Mouse (Mus musculus) kidney, adult 2 months (tissue): ENCODE measurements around the gene Tubgcp6. TPM values are rescaled to one million over a fixed set of nuclear protein-coding genes. Genes with fewer than 3 reads are reported as not detected.

Experiments used
- DNase-seq: peaks from one replicate; pipeline ENCODE4 v3.0.0; 2021
- H3K27ac ChIP-seq: fragments of 200-500 bp; 2 replicates; pipeline ENCODE4 v1.5.1; 2012; ENCODE audit warnings: low read depth, low read length, control low read depth, inconsistent platforms; ENCODE audit not compliant: insufficient read depth
- H3K27me3 ChIP-seq: fragments of 200-500 bp; replicated peaks from 2 replicates; pipeline ENCODE4 v1.6.1; 2012; ENCODE audit warnings: mild to moderate bottlenecking, moderate library complexity, low read length, inconsistent platforms; ENCODE audit not compliant: control insufficient read depth, insufficient read depth
- H3K36me3 ChIP-seq: fragments of 200-500 bp; 2 replicates; pipeline ENCODE4 v1.6.1; 2012; ENCODE audit warnings: mild to moderate bottlenecking, moderate library complexity, low read length, inconsistent platforms; ENCODE audit not compliant: control insufficient read depth, insufficient read depth
- H3K4me1 ChIP-seq: fragments of 200-500 bp; 2 replicates; pipeline ENCODE4 v1.6.1; 2011; ENCODE audit warnings: low read length; ENCODE audit not compliant: control insufficient read depth, insufficient read depth
- H3K4me3 ChIP-seq: fragments of 200-500 bp; 2 replicates; pipeline ENCODE4 v1.5.1; 2011; ENCODE audit warnings: mild to moderate bottlenecking, low read depth, low read length, control low read depth; ENCODE audit not compliant: insufficient read depth
- CTCF ChIP-seq: fragments of 200-500 bp; conservative IDR thresholded peaks from 2 replicates; pipeline ENCODE4 v1.5.1; 2011; ENCODE audit warnings: low read depth, mild to moderate bottlenecking, control low read depth, low read length, moderate library complexity, mixed read lengths; ENCODE audit not compliant: insufficient read depth, insufficient read length
- POLR2A ChIP-seq: fragments of 200-500 bp; IDR thresholded peaks from one replicate; pipeline ENCODE4 v1.6.1; 2011; ENCODE audit warnings: low read depth, low read length, control low read depth
- whole genome bisulfite sequencing: fragments of 180-500 bp; shearing (Covaris S2); methylation state at CpG from one replicate; pipeline ENCODE4 v1.1.7; 2018; 5-methylcytosine and 5-hydroxymethylcytosine counted together
- polyA plus RNA-seq: library from polyadenylated mRNA; depleted of rRNA; stranded (reverse); fragments of >200 nt; gene quantifications from 2 replicates; pipeline ENCODE4 v1.2.3, GENCODE M21; 2012

The Tubgcp6 gene
- polyA plus RNA-seq, 1 experiment = 17.2 TPM

DNA sequence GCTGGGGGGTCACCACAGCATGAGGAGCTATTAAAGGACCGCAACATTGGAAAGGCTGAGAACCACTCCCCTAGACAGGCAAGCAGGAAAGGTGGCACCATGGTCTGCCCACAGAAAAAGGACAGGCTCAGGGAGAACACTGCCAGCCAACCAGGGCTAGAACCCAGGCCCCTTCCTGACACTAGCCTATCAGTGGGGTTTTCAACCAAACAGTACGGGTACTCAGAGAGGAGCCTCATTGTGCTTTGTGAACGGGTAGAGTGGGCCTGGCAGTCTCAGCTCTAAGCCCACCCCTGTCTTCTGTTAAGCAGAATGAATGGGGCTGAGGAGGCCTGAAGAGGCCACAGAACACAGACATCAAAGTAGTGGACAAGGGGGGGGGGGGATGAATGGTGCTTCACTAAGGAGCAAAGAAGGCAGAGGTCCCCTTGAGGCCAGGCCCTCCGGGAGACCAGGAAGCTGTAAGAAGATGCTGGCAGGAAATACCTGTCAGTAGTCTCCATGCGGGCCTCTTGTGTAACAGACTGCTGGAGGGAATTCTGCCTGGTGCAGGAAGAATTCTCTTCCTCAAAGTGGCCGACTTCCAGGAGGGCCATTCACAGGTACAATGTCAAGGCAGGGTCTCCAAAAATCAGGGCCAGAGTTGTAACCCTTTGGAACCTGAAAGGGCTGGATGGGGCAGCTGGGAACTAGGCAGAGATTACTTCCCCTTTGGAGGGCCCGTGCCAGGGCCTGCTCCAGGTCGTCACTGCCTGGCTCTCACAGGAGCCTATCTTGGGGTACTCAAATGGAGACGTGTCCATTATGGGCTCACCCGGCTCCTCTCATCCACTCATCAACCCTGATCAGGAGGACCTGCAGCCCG is 48.1 kb downstream of the Tubgcp6 start, which contains the start of gene Trabd:
Gene Trabd (plus strand): TSS at position 512 of the 865 bp plus-strand sequence.
- DNase-seq = no peak
- Histone ChIP-seq H3K36me3 (no peaks in the 10 kb centered on the region), H3K27ac (peak within 1 kb of the TSS; percentile 99)

GRCm38 (mm10) chr15:89073993-89074603 is 48.8 kb downstream of the Tubgcp6 start:
- no peak overlapping the region for H3K4me3 ChIP-seq
- H3K4me1 ChIP-seq = peaks cover 13% of the 10 kb centered on the region
- H3K27ac ChIP-seq = no peak overlapping the region
- DNase-seq = no peak
- no peak for TF ChIP-seq POLR2A
- TF ChIP-seq CTCF = no peak
- no peaks in the 10 kb centered on the region for H3K36me3 ChIP-seq
- H3K27me3 ChIP-seq = no peaks in the 10 kb centered on the region
- WGBS = 83% methylated on average over 10 of the region's 10 CpGs

More for the DNA sequence above, 48.1 kb downstream of the Tubgcp6 start, which contains the start of gene Trabd:
- 21% methylated on average over 11 of the region's 11 CpGs for WGBS
- Histone ChIP-seq H3K4me3 (peak within 1 kb of the TSS; percentile 97), H3K27me3 (no peaks in the 10 kb centered on the region), H3K4me1 (peaks cover 13% of the 10 kb centered on the region)
- TF ChIP-seq POLR2A = no peak
- no peak for TF ChIP-seq CTCF

- Histone ChIP-seq H3K4me1 (no peaks in the 10 kb centered on the region), H3K36me3 (no peaks in the 10 kb centered on the region), H3K27me3 (no peaks in the 10 kb centered on the region), H3K4me3 (no peak overlapping the region), H3K27ac (no peak overlapping the region)
- TF ChIP-seq CTCF = no peak
- no peak for TF ChIP-seq POLR2A
- WGBS = 76% methylated on average over 24 of the region's 24 CpGs
- DNase-seq = no peak
Measured at GRCm38 (mm10) chr15:89070606-89071005, 52.3 kb downstream of the Tubgcp6 start.

GRCm38 (mm10) chr15:89069336-89069840 is 53.5 kb downstream of the Tubgcp6 start:
- no peak for DNase-seq
- H3K4me1 ChIP-seq = no peaks in the 10 kb centered on the region
- no peak for TF ChIP-seq POLR2A
- TF ChIP-seq CTCF = no peak
- H3K27ac ChIP-seq = no peak overlapping the region
- no peaks in the 10 kb centered on the region for H3K27me3 ChIP-seq
- no peaks in the 10 kb centered on the region for H3K36me3 ChIP-seq
- no peak overlapping the region for H3K4me3 ChIP-seq
- 83% methylated on average over 19 of the region's 19 CpGs for WGBS

DNA sequence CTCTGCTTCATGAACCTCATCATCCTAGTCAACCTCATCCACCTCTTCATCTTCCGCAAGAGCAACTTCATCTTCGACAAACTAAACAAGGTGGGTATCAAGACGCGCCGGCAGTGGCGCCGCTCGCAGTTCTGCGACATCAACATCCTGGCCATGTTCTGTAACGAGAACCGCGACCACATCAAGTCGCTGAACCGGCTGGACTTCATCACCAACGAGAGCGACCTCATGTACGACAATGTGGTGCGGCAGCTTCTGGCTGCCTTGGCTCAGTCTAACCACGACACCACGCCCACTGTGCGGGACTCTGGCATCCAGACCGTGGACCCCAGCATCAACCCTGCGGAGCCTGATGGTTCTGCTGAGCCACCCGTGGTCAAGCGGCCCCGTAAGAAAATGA is 54.7 kb downstream of the Tubgcp6 start:
- DNase-seq = no peak
- WGBS = 25% methylated on average over 26 of the region's 26 CpGs
- no peak for TF ChIP-seq CTCF
- TF ChIP-seq POLR2A = no peak
- H3K4me3 ChIP-seq = no peak overlapping the region
- H3K27me3 ChIP-seq = no peaks in the 10 kb centered on the region
- H3K4me1 ChIP-seq = no peaks in the 10 kb centered on the region
- no peak overlapping the region for H3K27ac ChIP-seq
- no peaks in the 10 kb centered on the region for H3K36me3 ChIP-seq

GRCm38 (mm10) chr15:89067609-89068008 is 55.3 kb downstream of the Tubgcp6 start:
- no peak for TF ChIP-seq CTCF
- TF ChIP-seq POLR2A = no peak
- Histone ChIP-seq H3K4me3 (0 out of 2 replicates have a peak overlapping the region, but pooled peaks have one; percentile 3), H3K36me3 (no peaks in the 10 kb centered on the region), H3K27me3 (no peaks in the 10 kb centered on the region), H3K27ac (no peak overlapping the region), H3K4me1 (no peaks in the 10 kb centered on the region)
- WGBS = 32% methylated on average over 35 of the region's 35 CpGs
- no peak for DNase-seq

DNA sequence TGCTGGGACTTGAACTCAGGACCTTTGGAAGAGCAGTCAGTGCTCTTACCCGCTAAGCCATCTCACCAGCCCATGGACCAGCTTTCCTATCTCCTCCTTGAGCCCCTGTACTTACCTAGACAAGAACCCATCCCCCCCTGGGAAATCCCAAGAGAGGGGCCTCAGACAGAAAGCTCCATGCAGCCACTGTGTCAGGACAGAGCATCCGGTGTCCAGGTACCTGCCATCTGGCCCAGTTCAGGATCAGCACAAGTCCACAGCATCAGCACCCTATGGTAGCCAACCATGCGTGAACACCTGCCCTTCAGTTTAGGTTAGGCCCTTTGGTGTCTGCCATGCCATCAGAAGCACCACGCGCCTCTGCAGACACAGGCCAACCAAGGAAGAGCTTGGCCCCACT is 58.0 kb downstream of the Tubgcp6 start:
- Histone ChIP-seq H3K27me3 (no peaks in the 10 kb centered on the region), H3K4me3 (no peak overlapping the region), H3K4me1 (no peaks in the 10 kb centered on the region), H3K27ac (no peak overlapping the region), H3K36me3 (no peaks in the 10 kb centered on the region)
- TF ChIP-seq CTCF = no peak
- TF ChIP-seq POLR2A = no peak
- 93% methylated on average over 5 of the region's 5 CpGs for WGBS
- DNase-seq = no peak
